Mouse (Mus musculus): Measurements from ENCODE around the gene Helz. TPM values are rescaled to one million over a fixed set of nuclear protein-coding genes. Genes with fewer than 3 reads are reported as not detected.

The Helz gene
- polyA plus RNA-seq, 1 experiment from 2014 or later: 19.1 TPM

DNA sequence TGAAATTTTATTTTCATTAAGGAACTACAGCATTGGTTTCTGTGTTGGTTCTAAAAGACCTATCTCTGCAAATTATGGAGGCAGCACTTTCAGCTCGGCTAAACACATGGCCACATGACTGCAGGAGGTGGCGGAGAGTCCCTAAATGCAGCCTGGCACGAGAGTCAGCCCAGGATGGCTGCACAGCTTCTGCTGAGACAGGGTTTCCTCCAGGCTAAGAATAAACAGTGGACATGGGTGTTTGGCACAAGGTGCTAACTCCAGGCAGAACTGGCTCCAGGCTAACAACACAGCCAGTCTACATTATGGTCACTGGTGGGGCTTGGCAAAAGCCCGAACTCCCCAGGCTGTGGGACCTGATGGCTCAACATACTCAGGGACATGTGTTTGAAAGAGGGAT is 183.2 kb downstream of the Helz start:
- H3K4me2 ChIP-seq: no peak overlapping the region

DNA sequence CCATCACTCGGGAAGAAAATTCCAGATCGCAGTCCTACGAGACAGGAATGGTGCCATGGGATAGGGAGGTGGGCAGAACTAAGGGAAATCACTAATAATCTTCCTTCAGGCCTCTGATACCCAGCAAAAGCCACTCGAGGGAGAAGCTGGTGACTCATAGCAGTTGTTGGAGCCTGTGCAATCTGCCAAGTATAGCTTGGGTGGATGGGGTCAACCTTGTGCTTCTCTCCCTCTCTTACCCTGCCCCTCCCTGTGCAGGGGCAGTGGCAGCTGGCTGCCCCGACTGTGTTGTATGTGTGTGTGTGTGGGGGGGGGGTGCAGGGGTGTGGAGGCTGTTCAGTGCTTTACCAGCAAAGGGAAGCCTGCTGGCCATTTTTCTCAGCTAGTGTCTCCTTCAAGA is 183.8 kb downstream of the Helz start:
- Histone ChIP-seq H3K4me3 (replicated peaks) (no peak overlapping the region), H3K27me3 (no peaks in the 10 kb centered on the region), H3K27ac (no peak overlapping the region), H3K36me3 (peaks cover 17% of the 10 kb centered on the region), H3K4me1 (replicated peaks) (no peaks in the 10 kb centered on the region), H3K4me2 (no peak overlapping the region), H3K9ac (replicated peaks) (no peak overlapping the region), H3K9me3 (no peaks in the 10 kb centered on the region)
- WGBS: 77% methylated on average over 5 of the region's 5 CpGs
- no peak for ATAC-seq (ENCODE audit: insufficient number of reproducible peaks, insufficient read depth, low FRiP score, low TSS enrichment, low read depth)

More for the DNA sequence above, 183.2 kb downstream of the Helz start:
- no peaks in the 10 kb centered on the region for H3K27me3 ChIP-seq
- no peak for ATAC-seq (ENCODE audit: insufficient number of reproducible peaks, insufficient read depth, low FRiP score, low TSS enrichment, low read depth)
- H3K36me3 ChIP-seq: peaks cover 13% of the 10 kb centered on the region
- WGBS: 77% methylated on average over 4 of the region's 4 CpGs
- no peaks in the 10 kb centered on the region for H3K9me3 ChIP-seq
- no peak overlapping the region for H3K4me3 ChIP-seq (replicated peaks)
- H3K9ac ChIP-seq (replicated peaks): no peak overlapping the region
- H3K4me1 ChIP-seq (replicated peaks): no peaks in the 10 kb centered on the region
- H3K27ac ChIP-seq: no peak overlapping the region

DNA sequence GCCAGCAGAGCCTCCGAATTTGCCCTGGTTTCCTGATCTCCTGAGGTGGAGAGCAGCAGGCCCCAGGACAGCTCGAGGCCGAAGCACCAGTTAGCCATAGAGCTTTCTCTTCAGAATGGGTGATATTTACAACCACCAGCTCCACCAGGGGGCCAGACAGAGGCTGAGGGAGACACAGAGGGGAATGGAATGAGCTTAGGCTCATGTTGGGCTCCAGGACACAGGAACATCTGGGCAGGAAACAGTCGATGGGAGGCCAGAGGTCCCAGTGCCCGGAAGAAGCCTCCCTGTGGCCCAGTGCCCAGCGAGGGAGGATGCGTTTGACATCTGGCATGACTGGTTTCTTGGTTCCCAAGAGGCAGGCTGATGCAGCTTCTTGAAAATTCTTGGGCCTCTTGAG is 186.4 kb downstream of the Helz start:
- peaks cover 19% of the 10 kb centered on the region for H3K36me3 ChIP-seq

DNA sequence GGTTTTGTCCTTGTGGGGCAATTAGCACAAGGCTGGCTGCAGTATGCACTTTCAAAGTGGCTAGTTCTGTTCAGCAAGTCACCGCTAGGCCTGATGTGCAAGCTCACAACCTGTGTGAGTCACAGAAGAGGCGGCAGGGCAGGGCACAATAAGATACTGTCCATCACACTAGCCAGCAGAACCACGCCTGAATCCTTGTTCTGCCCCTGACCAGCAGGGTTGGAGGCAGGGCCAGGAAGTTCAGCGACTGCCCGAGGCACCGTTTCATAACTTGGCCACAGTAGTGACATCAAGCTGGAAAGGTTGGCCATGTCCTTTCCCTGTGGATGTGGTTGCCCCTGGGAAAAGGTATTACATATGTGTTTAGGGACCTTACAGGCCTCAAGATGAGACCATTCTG is 190.2 kb downstream of the Helz start:
- WGBS: 83% methylated on average over 6 of the region's 6 CpGs
- no peak overlapping the region for H3K4me2 ChIP-seq
- no peak overlapping the region for H3K27ac ChIP-seq
- ATAC-seq (ENCODE audit: insufficient number of reproducible peaks, insufficient read depth, low FRiP score, low TSS enrichment, low read depth): no peak
- no peaks in the 10 kb centered on the region for H3K4me1 ChIP-seq (replicated peaks)
- H3K9me3 ChIP-seq: no peaks in the 10 kb centered on the region
- no peaks in the 10 kb centered on the region for H3K27me3 ChIP-seq
- H3K9ac ChIP-seq (replicated peaks): no peak overlapping the region
- no peak overlapping the region for H3K4me3 ChIP-seq (replicated peaks)
- peaks cover 19% of the 10 kb centered on the region for H3K36me3 ChIP-seq

More for the DNA sequence above, 186.4 kb downstream of the Helz start:
- WGBS: 78% methylated on average over 7 of the region's 7 CpGs
- Histone ChIP-seq H3K9me3 (no peaks in the 10 kb centered on the region), H3K9ac (replicated peaks) (no peak overlapping the region), H3K4me2 (no peak overlapping the region), H3K27me3 (no peaks in the 10 kb centered on the region), H3K4me3 (replicated peaks) (no peak overlapping the region), H3K27ac (no peak overlapping the region), H3K4me1 (replicated peaks) (no peaks in the 10 kb centered on the region)
- no peak for ATAC-seq (ENCODE audit: insufficient number of reproducible peaks, insufficient read depth, low FRiP score, low TSS enrichment, low read depth)

DNA sequence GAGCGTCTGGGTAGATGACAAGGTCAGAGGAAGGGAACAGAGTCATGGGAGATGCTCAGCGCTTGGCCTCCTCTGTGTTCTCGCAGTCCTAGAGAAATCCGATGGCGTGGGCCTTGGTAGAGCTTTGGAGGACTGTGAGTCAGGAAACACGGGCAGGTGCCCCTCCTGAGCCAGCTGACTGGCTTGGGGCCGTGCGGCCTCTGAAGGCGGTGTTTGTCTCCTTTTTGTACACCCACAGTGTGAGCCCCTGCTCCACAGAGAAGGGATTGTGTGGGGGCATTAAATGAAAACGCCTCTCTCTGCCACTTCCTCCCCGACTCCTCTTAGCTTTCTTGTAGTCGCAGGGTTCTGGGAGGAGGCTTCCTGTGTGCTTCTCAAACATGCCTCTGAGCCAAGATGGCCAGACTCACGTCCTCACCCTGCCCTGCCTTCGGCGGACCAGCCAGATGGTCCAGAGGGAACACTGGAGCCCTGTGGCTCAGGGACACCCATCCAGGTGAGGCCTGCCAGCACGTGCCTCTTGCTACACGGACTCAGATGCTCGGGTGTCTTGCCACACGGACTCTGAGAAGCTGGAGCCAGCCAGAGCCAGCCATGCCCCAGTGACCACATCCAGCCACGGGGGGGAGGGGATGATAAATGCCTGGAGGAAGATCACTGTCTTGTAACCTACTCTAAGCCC is 190.8 kb downstream of the Helz start:
- no peak overlapping the region for H3K9ac ChIP-seq (replicated peaks)
- H3K27me3 ChIP-seq: no peaks in the 10 kb centered on the region
- H3K27ac ChIP-seq: no peak overlapping the region
- WGBS: 85% methylated on average over 20 of the region's 20 CpGs
- no peak overlapping the region for H3K4me2 ChIP-seq
- ATAC-seq (ENCODE audit: insufficient number of reproducible peaks, insufficient read depth, low FRiP score, low TSS enrichment, low read depth): no peak
- no peak overlapping the region for H3K4me3 ChIP-seq (replicated peaks)
- peaks cover 5% of the 10 kb centered on the region; the same call in 1 of the 2 replicates for H3K4me1 ChIP-seq (replicated peaks)
- H3K36me3 ChIP-seq: peaks cover 19% of the 10 kb centered on the region
- H3K9me3 ChIP-seq: no peaks in the 10 kb centered on the region

DNA sequence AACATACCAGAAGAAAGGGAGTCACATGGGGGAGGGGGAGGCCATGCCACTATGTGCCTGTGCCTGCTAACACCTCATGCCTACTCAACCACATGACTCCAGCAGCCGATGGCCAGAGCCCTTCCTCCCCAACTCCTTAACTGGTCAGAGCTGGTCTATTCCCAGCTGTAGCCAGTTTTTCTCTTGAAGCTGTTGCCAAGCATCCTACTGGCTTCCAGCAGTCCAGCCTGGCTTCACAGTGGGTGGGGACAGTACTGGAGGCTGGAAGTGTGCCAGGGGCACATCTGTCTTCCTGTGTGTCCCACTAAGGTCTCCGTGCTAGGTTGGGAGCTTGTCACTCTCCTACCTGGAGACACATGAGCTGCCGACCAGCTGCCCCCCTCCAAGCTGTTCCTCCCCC is 195.4 kb downstream of the Helz start:
- Histone ChIP-seq H3K4me3 (replicated peaks) (no peak overlapping the region), H3K9ac (replicated peaks) (no peak overlapping the region), H3K4me2 (no peak overlapping the region), H3K36me3 (no peaks in the 10 kb centered on the region; the same call in 1 of the 2 replicates), H3K27me3 (no peaks in the 10 kb centered on the region), H3K27ac (no peak overlapping the region), H3K4me1 (replicated peaks) (peaks cover 5% of the 10 kb centered on the region; the same call in 1 of the 2 replicates), H3K9me3 (no peaks in the 10 kb centered on the region)
- no peak for ATAC-seq (ENCODE audit: insufficient number of reproducible peaks, insufficient read depth, low FRiP score, low TSS enrichment, low read depth)
- WGBS: 63% methylated on average over 3 of the region's 3 CpGs

Small RNA genes lying within 50 kb of the gene (microRNA-seq; reads per million reads assigned to microRNA genes)
- gene Mir6932: 1.2 reads per million

Other genes with a start within 250 kb of the Helz start
- 31.9 and 34.9 TPM in 2 replicates for gene Pitpnc1, start 77.2 kb upstream of the Helz start, polyA plus RNA-seq (2016; fragmentation: Nextera tagmentation; extraction: Ambion mirVana)
- gene Psmd12, start 68.4 kb upstream of the Helz start, polyA plus RNA-seq (2016; fragmentation: Nextera tagmentation; extraction: Ambion mirVana): 186 and 196 TPM in 2 replicates
- 3.1 and 3.7 TPM in 2 replicates for gene Cacng1, start 168.6 kb downstream of the Helz start, polyA plus RNA-seq (2016; fragmentation: Nextera tagmentation; extraction: Ambion mirVana)
- gene Cacng4, start 246.6 kb downstream of the Helz start, polyA plus RNA-seq (2016; fragmentation: Nextera tagmentation; extraction: Ambion mirVana): 3.8 and 5.2 TPM in 2 replicates

Measured in limb, embryonic 12.5 days (tissue).